Mouse (Mus musculus) kidney, embryonic 14.5 days (tissue): ENCODE results near the gene Spsb3. TPM values are rescaled to one million over a fixed set of nuclear protein-coding genes. Genes with fewer than 3 reads are reported as not detected.

Experiments used
- ATAC-seq: fragments of 200-750 bp; cut with Nextera tagmentation; 2 replicates; pipeline ENCODE4 v1.8.0; 2017; ENCODE audit warnings: moderate number of reproducible peaks, mild to moderate bottlenecking, moderate TSS enrichment, moderate library complexity; ENCODE audit not compliant: low FRiP score, low TSS enrichment
- H3K27ac ChIP-seq: fragments of 300-500 bp; sonication (generic); 2 replicates; pipeline ENCODE4 v1.5.1; 2014; ENCODE audit warnings: low read depth, mild to moderate bottlenecking, low read length, moderate library complexity, mixed read lengths
- H3K27me3 ChIP-seq: fragments of 300-500 bp; sonication (generic); 2 replicates; pipeline ENCODE4 v1.6.1; 2014; ENCODE audit warnings: mild to moderate bottlenecking, low read length; ENCODE audit not compliant: control insufficient read depth, insufficient read depth
- H3K36me3 ChIP-seq: fragments of 300-500 bp; sonication (generic); 2 replicates; pipeline ENCODE4 v1.6.1; 2014; ENCODE audit warnings: low read length, mixed read lengths; ENCODE audit not compliant: control insufficient read depth, insufficient read depth
- H3K4me1 ChIP-seq: fragments of 300-500 bp; sonication (generic); 2 replicates; pipeline ENCODE4 v1.6.1; 2014; ENCODE audit warnings: low read length, mixed read lengths; ENCODE audit not compliant: control insufficient read depth, insufficient read depth
- H3K4me2 ChIP-seq: fragments of 300-500 bp; sonication (generic); replicated peaks from 2 replicates; pipeline ENCODE4 v1.6.1; 2014; ENCODE audit warnings: low read depth, mild to moderate bottlenecking, low read length
- H3K4me3 ChIP-seq: fragments of 300-500 bp; sonication (generic); 2 replicates; pipeline ENCODE4 v1.5.1; 2014; ENCODE audit warnings: mild to moderate bottlenecking, low read length
- H3K9ac ChIP-seq: fragments of 300-500 bp; sonication (generic); 2 replicates; pipeline ENCODE4 v1.6.1; 2014; ENCODE audit warnings: low read depth, mild to moderate bottlenecking, low read length, moderate library complexity
- H3K9me3 ChIP-seq: fragments of 300-500 bp; sonication (generic); 2 replicates; pipeline ENCODE4 v1.6.1; 2016; ENCODE audit warnings: low read length; ENCODE audit not compliant: control insufficient read depth
- WGBS: fragments of 180-500 bp; shearing (Covaris S2); extraction: QIAGEN DNeasy Blood & Tissue Kit; methylation state at CpG from one replicate; pipeline ENCODE4 v1.1.7; 2014; 5-methylcytosine and 5-hydroxymethylcytosine counted together
- polyA plus RNA-seq: library from polyadenylated mRNA; unstranded; fragments of >200 nt; fragmentation: Nextera tagmentation; extraction: Ambion mirVana; gene quantifications from 2 replicates; pipeline ENCODE4 v1.2.1, GENCODE M21; 2014

Gene Spsb3
- polyA plus RNA-seq, 1 experiment from 2014 or later = 36.8 TPM

DNA sequence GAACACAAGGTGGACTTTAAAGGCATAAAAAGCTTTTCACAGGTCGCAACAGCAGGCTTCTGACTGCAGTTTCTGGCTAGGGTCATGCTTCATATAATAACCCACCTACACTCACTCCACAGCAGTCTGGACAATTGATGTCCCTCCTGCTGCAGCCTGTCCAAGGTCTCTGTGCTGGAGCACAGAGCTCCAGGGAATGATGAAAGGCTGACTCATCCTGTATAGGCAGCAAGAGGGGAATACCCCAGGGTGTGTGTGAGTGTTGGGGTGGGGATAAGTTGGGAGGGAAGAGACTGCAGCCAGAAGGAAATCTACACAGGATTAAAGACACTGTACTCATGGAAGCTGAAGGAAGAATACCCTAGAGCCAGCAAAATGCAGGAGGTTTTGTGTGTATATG, 43.1 kb downstream of the Spsb3 start:
- Histone ChIP-seq H3K4me1 (peaks cover 2% of the 10 kb centered on the region), H3K4me3 (no peak overlapping the region), H3K9me3 (no peaks in the 10 kb centered on the region), H3K4me2 (no peak overlapping the region), H3K27ac (no peak overlapping the region), H3K9ac (no peak overlapping the region), H3K27me3 (no peaks in the 10 kb centered on the region), H3K36me3 (peaks cover 40% of the 10 kb centered on the region)
- WGBS = 69% methylated on average over 1 of the region's 1 CpGs
- no peak for ATAC-seq

DNA sequence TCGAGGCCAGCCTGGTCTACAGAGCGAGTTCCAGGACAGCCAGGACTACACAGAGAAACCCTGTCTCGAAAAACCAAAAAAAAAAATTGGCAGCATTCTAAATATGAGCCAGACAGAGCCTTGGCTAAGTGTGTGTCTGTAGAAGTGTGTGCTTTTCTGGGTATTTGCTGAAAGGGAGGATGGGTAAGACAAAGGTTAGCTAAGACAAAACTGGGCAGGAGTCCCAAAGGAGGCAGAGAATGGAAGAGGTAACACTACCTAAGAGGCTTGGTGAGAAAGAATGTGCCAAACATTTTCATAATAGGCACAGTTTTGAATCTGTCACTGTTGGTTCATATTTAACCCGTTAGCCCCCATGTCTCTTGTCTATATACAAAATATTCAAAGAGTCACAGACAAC, 46.0 kb downstream of the Spsb3 start:
- peaks cover 14% of the 10 kb centered on the region for H3K36me3 ChIP-seq
- H3K4me2 ChIP-seq = no peak overlapping the region
- no peaks in the 10 kb centered on the region for H3K27me3 ChIP-seq
- H3K4me1 ChIP-seq = peaks cover 17% of the 10 kb centered on the region
- no peak overlapping the region for H3K27ac ChIP-seq
- no peak overlapping the region for H3K4me3 ChIP-seq
- no peak overlapping the region for H3K9ac ChIP-seq
- no peaks in the 10 kb centered on the region for H3K9me3 ChIP-seq
- ATAC-seq = no peak
- WGBS = 90% methylated on average over 4 of the region's 4 CpGs

DNA sequence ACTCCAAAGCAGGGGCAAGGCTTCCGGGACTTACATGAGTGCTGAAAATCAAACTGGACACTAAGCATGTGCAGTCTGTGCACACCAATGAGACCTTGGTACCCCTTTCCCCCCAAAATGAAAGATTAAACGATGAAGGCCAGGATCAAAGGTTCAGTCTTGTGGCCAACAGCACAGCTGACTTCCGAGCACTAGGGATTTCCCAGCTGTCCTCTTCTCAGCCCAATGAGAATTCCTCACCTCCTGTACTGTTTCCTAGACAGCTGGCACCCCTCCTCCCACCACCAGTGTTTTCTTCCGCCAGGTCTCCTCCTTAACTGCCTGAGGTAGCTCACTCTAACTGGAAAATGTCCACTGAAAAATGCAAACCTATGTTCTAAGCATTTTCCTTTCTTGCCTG, 46.7 kb downstream of the Spsb3 start:
- Histone ChIP-seq H3K9ac (no peak overlapping the region), H3K4me2 (no peak overlapping the region), H3K9me3 (no peaks in the 10 kb centered on the region), H3K36me3 (peaks cover 9% of the 10 kb centered on the region), H3K27ac (no peak overlapping the region), H3K4me1 (peaks cover 17% of the 10 kb centered on the region), H3K4me3 (no peak overlapping the region), H3K27me3 (no peaks in the 10 kb centered on the region)
- ATAC-seq = no peak
- WGBS = 76% methylated on average over 4 of the region's 4 CpGs

- Histone ChIP-seq H3K4me2 (peak overlapping the region; percentile 76), H3K9ac (peak overlapping the region; percentile 83; the same call in 1 of the 2 replicates), H3K4me3 (peak overlapping the region; percentile 99; the same call in 1 of the 2 replicates), H3K4me1 (peaks cover 17% of the 10 kb centered on the region), H3K36me3 (peaks cover 9% of the 10 kb centered on the region), H3K9me3 (no peaks in the 10 kb centered on the region), H3K27ac (no peak overlapping the region), H3K27me3 (no peaks in the 10 kb centered on the region)
- no peak for ATAC-seq
- WGBS = 73% methylated on average over 4 of the region's 4 CpGs
Measured at GRCm38 (mm10) chr17:24934926-24935325, 48.5 kb downstream of the Spsb3 start.

DNA sequence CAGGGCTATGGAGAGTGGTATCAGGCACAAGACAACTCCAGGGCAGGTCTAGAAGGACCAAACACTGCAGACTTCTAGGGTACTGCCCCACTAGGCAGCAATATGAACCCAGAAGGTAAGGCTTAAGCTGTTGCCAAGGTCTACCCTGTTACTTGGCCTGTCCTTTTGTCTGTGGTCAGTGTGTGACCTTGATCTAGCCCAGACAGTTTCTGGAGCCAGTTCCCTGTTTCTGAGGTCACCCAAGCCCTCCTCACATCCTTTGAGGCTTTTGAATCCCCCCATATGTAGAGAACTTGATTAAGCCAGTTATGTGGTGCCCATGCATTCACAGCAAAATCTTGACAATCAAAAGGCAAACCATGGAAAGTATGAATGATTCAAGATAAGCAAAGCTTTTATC, 49.2 kb downstream of the Spsb3 start:
- H3K4me2 ChIP-seq = peak overlapping the region; percentile 76
- peak overlapping the region; percentile 83; the same call in 1 of the 2 replicates for H3K9ac ChIP-seq
- no peaks in the 10 kb centered on the region for H3K9me3 ChIP-seq
- H3K27me3 ChIP-seq = no peaks in the 10 kb centered on the region
- peaks cover 9% of the 10 kb centered on the region for H3K36me3 ChIP-seq
- peaks cover 17% of the 10 kb centered on the region for H3K4me1 ChIP-seq
- ATAC-seq = no peak
- H3K27ac ChIP-seq = no peak overlapping the region
- H3K4me3 ChIP-seq = peak overlapping the region; percentile 99

DNA sequence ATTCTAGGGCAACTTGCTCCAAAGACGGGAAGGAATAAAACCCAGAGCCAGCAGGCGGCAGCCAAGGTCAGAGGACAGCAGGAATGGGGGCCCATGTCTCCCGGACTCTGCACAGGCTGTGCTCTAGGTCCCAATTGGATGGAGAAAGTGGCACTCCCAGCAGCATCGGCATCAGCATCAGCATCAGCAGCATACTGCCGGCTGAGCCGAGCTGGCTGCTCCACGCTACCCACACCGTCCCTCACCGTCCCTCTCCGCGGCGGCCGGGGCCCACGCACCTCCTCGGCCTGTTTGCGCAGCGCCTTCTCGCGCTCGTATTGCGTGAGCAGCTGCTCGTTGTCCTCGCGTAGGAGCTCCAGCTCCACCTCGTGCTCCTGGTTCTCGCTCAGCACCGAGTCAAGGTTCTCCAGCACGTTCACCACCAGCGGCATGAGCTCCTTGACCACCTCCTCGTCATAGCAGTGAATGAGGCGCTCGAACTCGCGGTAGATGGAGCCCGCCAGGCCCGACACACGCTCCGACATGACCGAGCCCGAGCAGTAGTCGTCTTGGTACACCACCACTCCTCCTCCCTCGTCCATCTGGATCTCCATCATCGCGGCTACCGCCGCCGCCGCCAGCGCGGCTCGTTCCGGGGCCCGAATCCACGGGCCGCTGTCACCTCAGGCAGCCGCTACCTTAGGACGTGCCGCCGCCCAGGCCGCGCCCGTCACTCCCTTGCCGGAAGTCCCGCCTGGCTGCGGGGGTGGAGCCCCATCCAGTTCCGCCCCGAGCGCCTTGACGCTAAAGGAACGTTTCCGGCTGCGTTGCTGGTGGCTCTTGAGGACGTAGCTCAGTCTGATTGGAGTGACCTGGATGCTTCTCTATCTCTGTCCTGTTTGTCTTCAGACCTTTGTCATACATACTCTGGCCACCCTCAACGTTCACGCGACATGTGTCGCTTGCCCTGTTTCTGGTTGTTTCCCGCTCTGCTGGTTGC, 50.1 kb downstream of the Spsb3 start, which contains the start of gene Mapk8ip3:
Gene Mapk8ip3, minus strand, starts transcription at position 719 of the 979 bp plus-strand sequence.
- Histone ChIP-seq H3K27me3 (no peaks in the 10 kb centered on the region), H3K9me3 (no peaks in the 10 kb centered on the region), H3K4me2 (peak within 1 kb of the TSS; percentile 76), H3K4me1 (peaks cover 17% of the 10 kb centered on the region), H3K36me3 (peaks cover 9% of the 10 kb centered on the region), H3K4me3 (peak within 1 kb of the TSS; percentile 99), H3K9ac (peak within 1 kb of the TSS; percentile 83), H3K27ac (peak within 1 kb of the TSS; percentile 81; the same call in 1 of the 2 replicates)
- ATAC-seq = peak; percentile 97
- under 1% methylated on average over 69 of the region's 78 CpGs for WGBS

DNA sequence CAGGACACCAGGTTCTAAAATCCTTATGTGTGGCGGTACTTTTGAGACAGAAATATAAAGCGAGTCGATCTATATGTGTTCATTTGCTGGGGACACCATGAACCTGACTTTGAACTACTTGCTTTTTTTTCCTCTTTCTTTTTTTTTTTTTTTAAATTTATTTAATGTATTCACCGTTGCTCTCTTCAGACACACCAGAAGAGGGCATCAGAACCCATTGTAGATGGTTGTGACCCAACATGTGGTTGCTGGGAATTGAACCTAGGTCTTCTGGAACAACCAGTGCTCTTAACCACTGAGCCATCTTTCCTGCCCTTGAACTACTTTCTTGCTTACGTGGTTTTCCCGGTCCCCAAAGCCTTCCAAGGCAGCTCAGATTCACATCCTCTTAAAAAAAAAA, 50.8 kb downstream of the Spsb3 start:
- peak overlapping the region; percentile 76 for H3K4me2 ChIP-seq
- WGBS = 51% methylated on average over 6 of the region's 6 CpGs
- H3K9me3 ChIP-seq = no peaks in the 10 kb centered on the region
- H3K4me3 ChIP-seq = peak overlapping the region; percentile 99
- ATAC-seq = no peak
- H3K9ac ChIP-seq = peak overlapping the region; percentile 83
- peaks cover 9% of the 10 kb centered on the region for H3K36me3 ChIP-seq
- H3K4me1 ChIP-seq = peaks cover 17% of the 10 kb centered on the region
- no peaks in the 10 kb centered on the region for H3K27me3 ChIP-seq
- peak overlapping the region; percentile 81; the same call in 1 of the 2 replicates for H3K27ac ChIP-seq
